20 mouse cellular contexts compared by ENCODE assay signal in the genomic region with DNA sequence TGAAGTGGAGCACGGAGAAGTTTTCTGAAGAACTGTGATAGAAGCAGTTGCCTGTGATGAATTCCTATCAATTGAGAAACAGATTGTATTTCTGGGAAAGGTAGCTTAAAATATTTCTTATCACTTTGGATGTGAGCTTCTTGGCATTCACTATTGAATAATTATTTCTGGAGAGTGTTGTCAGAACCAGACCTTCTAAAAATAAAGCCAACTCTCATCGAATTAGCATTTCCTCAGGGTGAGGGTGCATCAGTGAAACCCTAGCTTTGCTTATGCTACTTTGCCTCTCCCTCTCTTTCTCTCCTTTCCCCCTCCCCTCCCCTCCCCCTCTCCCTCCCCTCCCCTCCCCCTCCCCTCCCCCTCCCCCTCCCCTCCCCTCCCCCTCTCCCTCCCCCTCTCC.
A peak's percentile ranks its signal among the peaks of the same experiment; 100 is the strongest.
DNase-seq lines count a peak whose midpoint lies in the region; ATAC-seq and TF ChIP-seq lines count a peak whose summit lies in the region.
"Had no signal": no experiment of that assay in that cellular context is flagged by ENCODE, and none has a peak within 500 bp of the region (broad histone marks: within the 10 kb centered on the region; RNA-seq: fewer than 3 reads in every experiment).

No protein-coding gene starts in this region.

- no peak overlapping the region for H3K4me2 ChIP-seq in heart, embryonic 13.5 days
- H3K4me2 ChIP-seq: embryonic facial prominence, embryonic 13.5 days; forebrain, embryonic 13.5 days; hindbrain, embryonic 13.5 days had no signal

- no peaks in the 10 kb centered on the region for H3K36me3 ChIP-seq in heart, embryonic 10.5 days
- no peaks in the 10 kb centered on the region for H3K36me3 ChIP-seq in heart, embryonic 13.5 days
- H3K36me3 ChIP-seq: embryonic facial prominence, embryonic 13.5 days; hindbrain, embryonic 13.5 days had no signal

- no peak for TF ChIP-seq CTCF in layer of hippocampus, adult 2 months (conservative IDR thresholded peaks at IDR 0.05)

- peak; percentile 22 for DNase-seq in heart, adult 18-20 months
- no peak for DNase-seq in heart, embryonic 10.5 days (ENCODE audit: low spot score)
- no peak for DNase-seq in heart, adult 11 months
- DNase-seq in layer of hippocampus, adult 2 months (ENCODE audit: low spot score in 2 of 2), result peak in 1 of 2 experiments; percentile 5
- DNase-seq in layer of hippocampus, postnatal 25 days (ENCODE audit: extremely low spot score in 1 of 2, low spot score in 1 of 2), result no peak
- DNase-seq in telencephalon, adult 2 months (ENCODE audit: low read depth, low spot score), result peak; percentile 33
- no peak for DNase-seq in cerebellum, postnatal 14 days
- DNase-seq: adrenal gland, postnatal 10 days; cerebellum, adult 11-12 months; cerebellum, adult 9-10 months; cerebellum, postnatal 36 days; forebrain, postnatal 0 days; gastrocnemius, postnatal 36 days; kidney, adult 11 months; kidney, adult 9 months had no signal

- no peaks in the 10 kb centered on the region for H3K27me3 ChIP-seq in heart, embryonic 10.5 days (ENCODE audit: insufficient read depth, poor library complexity, severe bottlenecking)
- no peaks in the 10 kb centered on the region for H3K27me3 ChIP-seq in heart, embryonic 13.5 days (replicated peaks)
- H3K27me3 ChIP-seq: embryonic facial prominence, embryonic 13.5 days; forebrain, embryonic 13.5 days; hindbrain, embryonic 13.5 days had no signal

- H3K9ac ChIP-seq in heart, embryonic 13.5 days, result no peak overlapping the region
- H3K9ac ChIP-seq: embryonic facial prominence, embryonic 13.5 days; forebrain, embryonic 13.5 days; forebrain, postnatal 0 days; hindbrain, embryonic 13.5 days had no signal

- H3K4me1 ChIP-seq in heart, embryonic 10.5 days, result no peaks in the 10 kb centered on the region
- H3K4me1 ChIP-seq in heart, embryonic 13.5 days, result 0 out of 2 replicates have a peak, but pooled peaks cover 10% of the 10 kb centered on the region
- H3K4me1 ChIP-seq: embryonic facial prominence, embryonic 13.5 days; forebrain, embryonic 13.5 days; hindbrain, embryonic 13.5 days had no signal

- WGBS in heart, embryonic 10.5 days, result 84% methylated on average over 2 of the region's 2 CpGs
- WGBS in heart, embryonic 13.5 days, result 40% methylated on average over 2 of the region's 2 CpGs

- H3K4me3 ChIP-seq in heart, embryonic 10.5 days, result no peak overlapping the region
- no peak overlapping the region for H3K4me3 ChIP-seq in heart, embryonic 13.5 days
- no peak overlapping the region for H3K4me3 ChIP-seq in layer of hippocampus, adult 2 months
- H3K4me3 ChIP-seq: embryonic facial prominence, embryonic 13.5 days; forebrain, embryonic 13.5 days; hindbrain, embryonic 13.5 days had no signal

- H3K9me3 ChIP-seq in heart, embryonic 10.5 days, result peaks cover 5% of the 10 kb centered on the region; the same call in 1 of the 2 replicates
- peaks cover 15% of the 10 kb centered on the region for H3K9me3 ChIP-seq in heart, embryonic 13.5 days
- H3K9me3 ChIP-seq: embryonic facial prominence, embryonic 13.5 days had no signal

- no peak overlapping the region for H3K27ac ChIP-seq in heart, embryonic 10.5 days
- H3K27ac ChIP-seq in heart, embryonic 13.5 days (replicated peaks), result peak overlapping the region; percentile 62
- H3K27ac ChIP-seq in layer of hippocampus, adult 2 months, result peak overlapping the region; percentile 39; the same call in 1 of the 2 replicates
- H3K27ac ChIP-seq: embryonic facial prominence, embryonic 13.5 days; forebrain, embryonic 13.5 days; hindbrain, embryonic 13.5 days; hindbrain, postnatal 0 days had no signal

- ATAC-seq in heart, embryonic 13.5 days (ENCODE audit: extremely low read depth, insufficient number of reproducible peaks, low FRiP score, low TSS enrichment), result no peak
- ATAC-seq: forebrain, embryonic 13.5 days; forebrain, postnatal 0 days; hindbrain, postnatal 0 days had no signal

Comparison
In these comparisons a context has a peak if more than half of its experiments do, and no peak if none do; other contexts are left out.
1. DNase-seq: peak in heart, adult 18-20 months (2 of 2) and telencephalon, adult 2 months (single experiment); none in heart, embryonic 10.5 days (single experiment), heart, adult 11 months (single experiment), layer of hippocampus, postnatal 25 days (0 of 2) and cerebellum, postnatal 14 days (0 of 2).